Mouse (Mus musculus): ENCODE data around the gene Hmcn1. TPM values are rescaled to one million over a fixed set of nuclear protein-coding genes. Genes with fewer than 3 reads are reported as not detected.

The Hmcn1 gene
- total and polyA plus RNA-seq, 3 experiments, result not detected

- Histone ChIP-seq H3K27ac (ENCODE audit: control insufficient read depth, low read depth, low read length) (no peak overlapping the region), H3K9me3 (replicated peaks; ENCODE audit: insufficient read depth, low read length) (no peaks in the 10 kb centered on the region), H3K27me3 (ENCODE audit: control insufficient read depth in 1 of 2, insufficient read depth in 2 of 2, low read length in 2 of 2) (no peaks in the 10 kb centered on the region), H3K9ac (ENCODE audit: control insufficient read depth, low read depth, low read length, poor library complexity, severe bottlenecking) (no peak overlapping the region), H3K4me1 (ENCODE audit: control insufficient read depth in 1 of 2, insufficient read depth in 2 of 2, low read length in 2 of 2) (no peaks in the 10 kb centered on the region), H3K4me3 (ENCODE audit: control insufficient read depth in 1 of 2, insufficient read depth in 1 of 2, low read depth in 2 of 2, low read length in 2 of 2) (no peak overlapping the region), H3K79me2 (ENCODE audit: control insufficient read depth, insufficient read depth, low read length, poor library complexity) (no peaks in the 10 kb centered on the region), H3K36me3 (ENCODE audit: control insufficient read depth in 1 of 2, insufficient read depth in 2 of 2, low read length in 2 of 2) (no peaks in the 10 kb centered on the region)
- TF ChIP-seq MAX (IDR thresholded peaks at IDR 0.05; ENCODE audit: low read length), result no peak
- no peak for TF ChIP-seq ETS1 (IDR thresholded peaks at IDR 0.05; ENCODE audit: low read depth, low read length)
- TF ChIP-seq POLR2AphosphoS2 (IDR thresholded peaks at IDR 0.05; ENCODE audit: low read length), result no peak
- no peak for TF ChIP-seq UBTF (IDR thresholded peaks at IDR 0.05; ENCODE audit: borderline replicate concordance, insufficient read depth, low read depth, low read length)
- no peak for TF ChIP-seq CTCF (IDR thresholded peaks at IDR 0.05 in 2 of 3, conservative IDR thresholded peaks at IDR 0.05 in 1 of 3; ENCODE audit: control insufficient read depth in 1 of 3, insufficient read depth in 1 of 3, low read depth in 2 of 3, low read length in 3 of 3, poor library complexity in 1 of 3, severe bottlenecking in 1 of 3)
- TF ChIP-seq SMC3 (IDR thresholded peaks at IDR 0.05; ENCODE audit: low read depth, low read length), result no peak
- TF ChIP-seq BHLHE40 (IDR thresholded peaks at IDR 0.05; ENCODE audit: borderline replicate concordance, low read depth, low read length), result no peak
- TF ChIP-seq MYC (IDR thresholded peaks at IDR 0.05; ENCODE audit: low read depth, low read length), result no peak
- no peak for TF ChIP-seq TBP (IDR thresholded peaks at IDR 0.05; ENCODE audit: low read depth, low read length)
- TF ChIP-seq MYB (IDR thresholded peaks at IDR 0.05; ENCODE audit: low read depth, low read length), result no peak
- no peak for DNase-seq (ENCODE audit: low read depth, low spot score)
These were observed 217.5 kb downstream of the Hmcn1 start for GRCm38 (mm10) chr1:150775742-150776141.

- H3K4me3 ChIP-seq (ENCODE audit: control insufficient read depth in 1 of 2, insufficient read depth in 1 of 2, low read depth in 2 of 2, low read length in 2 of 2), result no peak overlapping the region
- H3K36me3 ChIP-seq (ENCODE audit: control insufficient read depth in 1 of 2, insufficient read depth in 2 of 2, low read length in 2 of 2), result no peaks in the 10 kb centered on the region
- TF ChIP-seq JUND (IDR thresholded peaks at IDR 0.05; ENCODE audit: low read depth, low read length) (no peak), NELFE (IDR thresholded peaks at IDR 0.05; ENCODE audit: low read depth, low read length) (no peak), POLR2AphosphoS5 (IDR thresholded peaks at IDR 0.05; ENCODE audit: borderline replicate concordance, low read depth, low read length) (no peak), MAFK (IDR thresholded peaks at IDR 0.05; ENCODE audit: borderline replicate concordance, low read depth, low read length) (no peak), BHLHE40 (IDR thresholded peaks at IDR 0.05; ENCODE audit: borderline replicate concordance, low read depth, low read length) (no peak), TCF12 (IDR thresholded peaks at IDR 0.05; ENCODE audit: low read depth, low read length) (no peak), SMC3 (IDR thresholded peaks at IDR 0.05; ENCODE audit: low read depth, low read length) (no peak), MAX (IDR thresholded peaks at IDR 0.05; ENCODE audit: low read length) (no peak), POLR2AphosphoS2 (IDR thresholded peaks at IDR 0.05; ENCODE audit: low read length) (no peak), MXI1 (IDR thresholded peaks at IDR 0.05; ENCODE audit: low read depth, low read length) (no peak), MAZ (IDR thresholded peaks at IDR 0.05; ENCODE audit: low read depth, low read length) (no peak), ETS1 (IDR thresholded peaks at IDR 0.05; ENCODE audit: low read depth, low read length) (no peak), ZMIZ1 (IDR thresholded peaks at IDR 0.05; ENCODE audit: low read depth, low read length) (no peak), TAL1 (IDR thresholded peaks at IDR 0.05; ENCODE audit: low read length) (no peak), ZNF384 (IDR thresholded peaks at IDR 0.05; ENCODE audit: low read depth, low read length) (no peak)
- no peaks in the 10 kb centered on the region for H3K79me2 ChIP-seq (ENCODE audit: control insufficient read depth, insufficient read depth, low read length, poor library complexity)
- no peaks in the 10 kb centered on the region for H3K9me3 ChIP-seq (replicated peaks; ENCODE audit: insufficient read depth, low read length)
- no peak for DNase-seq (ENCODE audit: low read depth, low spot score)
- H3K4me1 ChIP-seq (ENCODE audit: control insufficient read depth in 1 of 2, insufficient read depth in 2 of 2, low read length in 2 of 2), result no peaks in the 10 kb centered on the region
- H3K27me3 ChIP-seq (ENCODE audit: control insufficient read depth in 1 of 2, insufficient read depth in 2 of 2, low read length in 2 of 2), result no peaks in the 10 kb centered on the region; a peak in 1 of 4 replicates
- H3K27ac ChIP-seq (ENCODE audit: control insufficient read depth, low read depth, low read length), result no peak overlapping the region
- no peak overlapping the region for H3K9ac ChIP-seq (ENCODE audit: control insufficient read depth, low read depth, low read length, poor library complexity, severe bottlenecking)
These were observed 220.3 kb downstream of the Hmcn1 start for GRCm38 (mm10) chr1:150772958-150773357.
